Mouse (Mus musculus): ENCODE results near the gene Pla2g6.

Pla2g6 gene

GRCm38 (mm10) chr15:79328058-79328938 is at the start of gene Pla2g6:
Gene Pla2g6, minus strand, starts transcription at chr15:79328390.
- in situ Hi-C loops (cut with MboI): no loop called here

- in situ Hi-C loops (cut with MboI): no loop called here
Measured at GRCm38 (mm10) chr15:79377681-79378080, 49.5 kb upstream of the Pla2g6 start.

GRCm38 (mm10) chr15:79374760-79375159 is 46.6 kb upstream of the Pla2g6 start:
- in situ Hi-C loops (cut with MboI): no loop called here

GRCm38 (mm10) chr15:79370281-79370843 is 42.2 kb upstream of the Pla2g6 start:
- in situ Hi-C loops (cut with MboI): no loop called here

- in situ Hi-C loops (cut with MboI): no loop called here
Measured at GRCm38 (mm10) chr15:79369452-79370280, 41.5 kb upstream of the Pla2g6 start.

GRCm38 (mm10) chr15:79368861-79369440 is 40.8 kb upstream of the Pla2g6 start:
- in situ Hi-C loops (cut with MboI): no loop called here

- in situ Hi-C loops (cut with MboI): no loop called here
Measured at GRCm38 (mm10) chr15:79368313-79368811, 40.2 kb upstream of the Pla2g6 start.

GRCm38 (mm10) chr15:79366402-79366801 is 38.2 kb upstream of the Pla2g6 start:
- in situ Hi-C loops (cut with MboI): no loop called here

- in situ Hi-C loops (cut with MboI): no loop called here
Measured at GRCm38 (mm10) chr15:79365068-79365467, 36.9 kb upstream of the Pla2g6 start.

GRCm38 (mm10) chr15:79364120-79364519 is 35.9 kb upstream of the Pla2g6 start:
- in situ Hi-C loops (cut with MboI): no loop called here

GRCm38 (mm10) chr15:79361023-79361422 is 32.8 kb upstream of the Pla2g6 start:
- in situ Hi-C loops (cut with MboI): no loop called here

- in situ Hi-C loops (cut with MboI): no loop called here
Measured at GRCm38 (mm10) chr15:79360371-79360770, 32.2 kb upstream of the Pla2g6 start.

GRCm38 (mm10) chr15:79359954-79360353 is 31.8 kb upstream of the Pla2g6 start:
- in situ Hi-C loops (cut with MboI): no loop called here

- in situ Hi-C loops (cut with MboI): no loop called here
Measured at GRCm38 (mm10) chr15:79357974-79358690, 29.9 kb upstream of the Pla2g6 start.

GRCm38 (mm10) chr15:79357036-79357911 is 29.1 kb upstream of the Pla2g6 start:
- in situ Hi-C loops (cut with MboI): no loop called here

GRCm38 (mm10) chr15:79356481-79356880 is 28.3 kb upstream of the Pla2g6 start:
- in situ Hi-C loops (cut with MboI): no loop called here

- in situ Hi-C loops (cut with MboI): no loop called here
Measured at GRCm38 (mm10) chr15:79354619-79355018, 26.4 kb upstream of the Pla2g6 start.

- in situ Hi-C loops (cut with MboI): no loop called here
Measured at GRCm38 (mm10) chr15:79353690-79354305, 25.6 kb upstream of the Pla2g6 start.

- in situ Hi-C loops (cut with MboI): no loop called here
Measured at GRCm38 (mm10) chr15:79352479-79352878, 24.3 kb upstream of the Pla2g6 start.

GRCm38 (mm10) chr15:79351331-79351767 is 23.2 kb upstream of the Pla2g6 start:
- in situ Hi-C loops (cut with MboI): no loop called here

All from mature B cell (primary cell).